Mouse (Mus musculus) embryonic fibroblast, embryonic 13.5 days (primary cell): ENCODE results near the gene Atp6v1g1.

Experiments
- CTCF ChIP-seq: IDR thresholded peaks from 2 replicates; pipeline ENCODE4 v1.5.1; 2011; ENCODE audit warnings: mild to moderate bottlenecking, control low read depth, low read length, moderate library complexity, borderline replicate concordance; ENCODE audit not compliant: insufficient read depth
- POLR2A ChIP-seq: IDR thresholded peaks from 2 replicates; pipeline ENCODE4 v1.6.1; 2011; ENCODE audit warnings: low read depth, mild to moderate bottlenecking, control low read depth, low read length, moderate library complexity

DNA sequence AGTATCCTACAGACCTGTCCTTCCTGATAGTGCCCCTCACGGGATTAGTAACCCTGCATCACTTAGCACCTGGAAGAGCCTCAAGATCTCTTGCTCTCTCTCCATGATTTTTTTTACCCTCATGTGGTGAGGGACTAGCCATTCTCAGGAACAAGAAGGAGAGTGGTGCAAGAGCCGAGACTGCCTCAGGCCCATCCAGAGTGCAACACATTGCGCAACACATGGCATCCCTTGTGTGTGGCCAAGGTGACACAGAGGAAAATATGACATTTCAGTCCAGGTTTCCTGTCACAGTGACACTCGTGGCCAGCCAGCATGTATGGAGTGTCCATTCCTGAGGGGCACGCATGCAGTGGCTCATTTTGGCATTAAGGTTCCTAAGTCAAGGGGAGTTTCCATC lies 28.0 kb downstream of the Atp6v1g1 start:
- TF ChIP-seq POLR2A = no peak
- TF ChIP-seq CTCF = no peak
